Mouse (Mus musculus): ENCODE measurements around the gene Fam53b. TPM values are rescaled to one million over a fixed set of nuclear protein-coding genes. Genes with fewer than 3 reads are reported as not detected.

Gene Fam53b
- polyA plus RNA-seq, 1 experiment = 21.9 TPM

DNA sequence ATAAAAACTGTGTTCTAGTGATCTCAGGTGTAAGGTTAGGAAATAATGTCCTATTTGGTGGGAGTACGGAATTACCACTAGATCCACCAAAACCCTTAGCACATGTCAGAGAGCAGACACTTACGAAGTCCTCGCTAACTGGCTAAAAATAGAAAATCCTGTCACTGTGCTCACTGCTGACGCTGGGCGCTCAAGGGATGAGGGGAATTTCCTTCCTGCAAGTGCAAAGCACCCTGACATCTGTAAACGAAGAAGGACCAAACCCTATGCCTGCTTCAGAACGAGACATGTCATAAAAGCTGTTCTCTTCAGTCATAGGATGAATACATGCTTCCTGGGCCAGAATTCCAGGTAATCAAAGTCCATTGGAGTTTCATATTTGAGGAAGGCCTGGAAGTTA lies 27.7 kb downstream of the Fam53b start:
- no peak for TF ChIP-seq CTCF (IDR thresholded peaks at IDR 0.05; ENCODE audit: extremely low read depth, insufficient read depth, low read length)
- no peak for TF ChIP-seq POLR2A (IDR thresholded peaks at IDR 0.05; ENCODE audit: extremely low read depth, insufficient read depth, low read length)
- peak overlapping the region; percentile 83 for H3K27ac ChIP-seq (ENCODE audit: insufficient read depth, low read length)
- H3K4me3 ChIP-seq (ENCODE audit: insufficient read depth, low read length) = no peak overlapping the region
- H3K4me1 ChIP-seq (ENCODE audit: control insufficient read depth, insufficient read depth, low read length) = peaks cover 35% of the 10 kb centered on the region

DNA sequence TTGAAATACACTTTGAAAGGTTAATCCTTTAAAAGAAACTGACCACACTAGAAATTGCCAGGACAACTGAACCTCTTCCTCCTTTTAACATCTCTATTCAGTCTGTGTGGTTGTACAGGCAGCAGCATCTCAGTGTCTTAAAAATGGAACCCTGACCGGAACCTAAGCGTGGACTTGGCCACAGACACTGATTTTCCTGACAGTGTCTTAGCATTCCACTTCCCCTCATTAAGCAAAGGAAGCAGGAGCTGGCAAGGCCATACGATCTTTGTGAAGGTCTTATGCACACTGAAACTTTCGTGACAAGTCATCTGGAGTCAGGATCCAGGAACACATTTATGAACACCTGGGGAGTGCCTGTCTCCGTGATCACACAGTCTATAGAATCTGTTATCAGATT lies 29.6 kb downstream of the Fam53b start:
- no peak overlapping the region for H3K4me3 ChIP-seq (ENCODE audit: insufficient read depth, low read length)
- TF ChIP-seq POLR2A (IDR thresholded peaks at IDR 0.05; ENCODE audit: extremely low read depth, insufficient read depth, low read length) = no peak
- TF ChIP-seq CTCF (IDR thresholded peaks at IDR 0.05; ENCODE audit: extremely low read depth, insufficient read depth, low read length) = no peak
- no peak overlapping the region for H3K27ac ChIP-seq (ENCODE audit: insufficient read depth, low read length)
- peaks cover 27% of the 10 kb centered on the region for H3K4me1 ChIP-seq (ENCODE audit: control insufficient read depth, insufficient read depth, low read length)

GRCm38 (mm10) chr7:132781850-132782249 lies 31.8 kb downstream of the Fam53b start:
- Histone ChIP-seq H3K27ac (ENCODE audit: insufficient read depth, low read length) (peak overlapping the region; percentile 14; the same call in 1 of the 2 replicates), H3K4me3 (ENCODE audit: insufficient read depth, low read length) (no peak overlapping the region), H3K4me1 (ENCODE audit: control insufficient read depth, insufficient read depth, low read length) (peaks cover 23% of the 10 kb centered on the region)
- no peak for TF ChIP-seq POLR2A (IDR thresholded peaks at IDR 0.05; ENCODE audit: extremely low read depth, insufficient read depth, low read length)

DNA sequence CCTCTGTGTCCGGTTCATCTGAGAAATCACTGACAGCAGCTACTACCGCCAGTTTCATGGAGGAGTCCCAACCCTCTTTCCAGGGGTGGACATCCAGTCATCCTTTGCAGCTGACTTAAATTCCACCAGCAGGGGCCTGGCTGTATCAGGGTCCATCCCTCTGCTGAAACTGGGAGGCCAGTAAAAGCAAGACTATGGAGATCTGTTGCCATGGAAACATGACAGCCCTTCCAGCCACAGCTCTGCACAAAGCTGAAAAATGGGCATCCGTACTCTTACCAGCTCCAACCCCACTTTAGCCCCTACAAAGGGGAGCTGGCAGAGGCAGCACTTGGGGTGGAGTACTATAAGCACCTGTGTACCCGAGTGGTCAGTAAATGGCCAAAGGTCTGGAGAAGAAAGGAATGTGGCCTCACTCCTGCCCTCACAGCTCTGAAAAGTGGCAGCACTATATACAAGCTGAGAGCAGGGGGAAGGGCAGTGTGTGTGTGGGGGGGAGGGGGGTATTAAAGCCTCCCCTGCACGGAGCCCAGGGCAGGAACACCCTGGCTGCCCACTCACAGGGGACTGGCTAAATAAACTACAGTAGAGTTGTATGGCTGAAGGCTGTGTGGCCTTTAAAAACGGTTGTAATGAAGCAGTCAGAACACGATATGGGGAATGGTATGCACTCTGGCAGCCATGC lies 32.4 kb downstream of the Fam53b start:
- H3K4me1 ChIP-seq (ENCODE audit: control insufficient read depth, insufficient read depth, low read length) = peaks cover 17% of the 10 kb centered on the region
- no peak overlapping the region for H3K4me3 ChIP-seq (ENCODE audit: insufficient read depth, low read length)
- peak overlapping the region; percentile 14; the same call in 1 of the 2 replicates for H3K27ac ChIP-seq (ENCODE audit: insufficient read depth, low read length)
- TF ChIP-seq CTCF (IDR thresholded peaks at IDR 0.05; ENCODE audit: extremely low read depth, insufficient read depth, low read length) = no peak
- no peak for TF ChIP-seq POLR2A (IDR thresholded peaks at IDR 0.05; ENCODE audit: extremely low read depth, insufficient read depth, low read length)

DNA sequence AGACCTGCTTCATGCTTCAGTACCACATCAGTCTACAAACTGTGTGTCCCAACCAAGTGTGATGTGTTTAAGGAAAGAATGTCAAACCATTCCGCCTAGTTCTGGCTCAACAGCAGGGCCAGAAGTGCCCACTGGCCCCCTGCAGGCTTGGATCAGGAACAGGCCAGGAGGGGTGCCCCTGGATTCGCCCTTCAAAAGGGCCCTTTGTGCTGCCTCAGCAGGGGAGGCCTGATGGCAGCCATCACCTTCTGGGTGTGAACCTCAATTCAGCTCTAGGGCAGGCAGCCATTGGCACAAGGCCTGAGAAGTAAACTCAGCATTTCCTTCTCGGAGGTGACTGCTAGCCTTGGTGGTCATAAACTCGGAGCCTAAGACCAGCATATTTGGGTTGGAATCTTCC lies 33.1 kb downstream of the Fam53b start:
- Histone ChIP-seq H3K4me1 (ENCODE audit: control insufficient read depth, insufficient read depth, low read length) (peaks cover 11% of the 10 kb centered on the region), H3K27ac (ENCODE audit: insufficient read depth, low read length) (no peak overlapping the region), H3K4me3 (ENCODE audit: insufficient read depth, low read length) (no peak overlapping the region)
- TF ChIP-seq CTCF (IDR thresholded peaks at IDR 0.05; ENCODE audit: extremely low read depth, insufficient read depth, low read length) (no peak), POLR2A (IDR thresholded peaks at IDR 0.05; ENCODE audit: extremely low read depth, insufficient read depth, low read length) (no peak)

GRCm38 (mm10) chr7:132778630-132779029 lies 35.1 kb downstream of the Fam53b start:
- no peak overlapping the region for H3K27ac ChIP-seq (ENCODE audit: insufficient read depth, low read length)
- no peak overlapping the region for H3K4me3 ChIP-seq (ENCODE audit: insufficient read depth, low read length)
- H3K4me1 ChIP-seq (ENCODE audit: control insufficient read depth, insufficient read depth, low read length) = peaks cover 8% of the 10 kb centered on the region
- TF ChIP-seq POLR2A (IDR thresholded peaks at IDR 0.05; ENCODE audit: extremely low read depth, insufficient read depth, low read length) (no peak), CTCF (IDR thresholded peaks at IDR 0.05; ENCODE audit: extremely low read depth, insufficient read depth, low read length) (no peak)

- Histone ChIP-seq H3K27ac (ENCODE audit: insufficient read depth, low read length) (no peak overlapping the region), H3K4me1 (ENCODE audit: control insufficient read depth, insufficient read depth, low read length) (peaks cover 10% of the 10 kb centered on the region), H3K4me3 (ENCODE audit: insufficient read depth, low read length) (no peak overlapping the region)
- no peak for TF ChIP-seq CTCF (IDR thresholded peaks at IDR 0.05; ENCODE audit: extremely low read depth, insufficient read depth, low read length)
- no peak for TF ChIP-seq POLR2A (IDR thresholded peaks at IDR 0.05; ENCODE audit: extremely low read depth, insufficient read depth, low read length)
Measured at GRCm38 (mm10) chr7:132777728-132778453, 35.8 kb downstream of the Fam53b start.

DNA sequence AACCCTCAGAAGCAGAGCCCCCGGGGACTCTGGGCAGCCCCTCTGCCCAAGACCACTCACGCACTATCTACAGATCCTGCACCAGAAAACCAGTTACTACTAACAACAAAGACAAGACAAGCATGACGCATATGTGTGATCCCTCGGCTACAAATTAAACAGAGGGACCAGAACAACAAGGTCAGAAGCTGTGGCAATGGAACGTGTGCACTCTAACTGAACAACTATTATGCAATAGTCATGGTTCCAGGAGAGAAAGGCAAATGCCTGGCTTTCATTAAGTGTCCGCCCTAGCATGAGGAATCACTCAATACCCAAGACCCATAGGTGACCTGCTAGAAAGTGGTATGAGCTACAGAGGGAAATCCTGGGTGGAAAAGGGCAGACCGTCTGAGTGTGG lies 36.6 kb downstream of the Fam53b start:
- Histone ChIP-seq H3K27ac (ENCODE audit: insufficient read depth, low read length) (no peak overlapping the region), H3K4me3 (ENCODE audit: insufficient read depth, low read length) (no peak overlapping the region), H3K4me1 (ENCODE audit: control insufficient read depth, insufficient read depth, low read length) (peaks cover 12% of the 10 kb centered on the region)
- no peak for TF ChIP-seq POLR2A (IDR thresholded peaks at IDR 0.05; ENCODE audit: extremely low read depth, insufficient read depth, low read length)
- no peak for TF ChIP-seq CTCF (IDR thresholded peaks at IDR 0.05; ENCODE audit: extremely low read depth, insufficient read depth, low read length)

DNA sequence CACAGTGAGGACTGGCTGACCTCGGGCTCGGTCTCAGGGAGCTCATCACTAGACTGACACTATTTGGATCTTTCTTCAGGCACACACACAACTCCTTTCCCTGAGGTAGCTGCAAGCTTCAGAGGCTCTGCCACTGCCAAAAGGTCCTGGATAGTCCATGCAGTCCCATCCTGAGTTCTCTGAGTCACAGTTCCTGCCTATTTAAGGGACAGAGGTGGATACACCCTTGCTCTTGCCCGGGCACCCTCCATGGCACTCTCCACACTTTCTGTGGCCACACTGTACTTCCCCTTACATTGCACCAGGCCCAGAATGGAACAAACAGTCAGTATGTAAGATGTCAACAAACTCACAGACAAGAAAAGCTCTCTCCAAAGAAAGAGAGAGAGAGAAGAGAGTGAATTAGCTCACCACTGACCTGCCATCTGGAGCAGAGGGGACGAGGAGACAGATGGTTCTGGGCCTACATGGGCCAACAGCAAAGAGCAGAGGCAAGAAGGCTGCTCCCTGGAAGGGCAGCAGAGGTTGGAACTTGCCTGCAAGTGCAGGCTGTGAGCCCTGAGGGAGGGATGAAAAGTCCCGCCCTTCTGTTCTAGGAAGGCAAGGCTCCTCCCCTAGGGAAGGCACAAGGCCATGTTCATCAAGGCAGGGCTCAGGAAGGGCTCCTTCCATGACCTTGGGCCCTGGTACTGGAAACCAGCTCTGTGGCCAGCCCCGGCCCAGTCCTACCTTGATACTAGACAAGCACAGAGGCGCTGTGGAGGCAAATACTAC lies 37.2 kb downstream of the Fam53b start:
- Histone ChIP-seq H3K4me1 (ENCODE audit: control insufficient read depth, insufficient read depth, low read length) (peaks cover 8% of the 10 kb centered on the region), H3K27ac (ENCODE audit: insufficient read depth, low read length) (no peak overlapping the region), H3K4me3 (ENCODE audit: insufficient read depth, low read length) (no peak overlapping the region)
- no peak for TF ChIP-seq POLR2A (IDR thresholded peaks at IDR 0.05; ENCODE audit: extremely low read depth, insufficient read depth, low read length)
- no peak for TF ChIP-seq CTCF (IDR thresholded peaks at IDR 0.05; ENCODE audit: extremely low read depth, insufficient read depth, low read length)
